Mouse (Mus musculus): ENCODE data around the gene Rps27l.

GRCm38 (mm10) chr9:66957451-66957850 lies 11.6 kb downstream of the Rps27l start:
- TF ChIP-seq CTCF (conservative IDR thresholded peaks at IDR 0.05; ENCODE audit: low read length) (no peak), NANOG (IDR thresholded peaks at IDR 0.05; ENCODE audit: borderline replicate concordance, low read length) (no peak)
